Mouse (Mus musculus): ENCODE data around the gene Hs2st1. TPM values are rescaled to one million over a fixed set of nuclear protein-coding genes. Genes with fewer than 3 reads are reported as not detected.

The Hs2st1 gene
- total RNA-seq, 2 experiments from 2014 or later = 15.9 to 19.2 TPM

DNA sequence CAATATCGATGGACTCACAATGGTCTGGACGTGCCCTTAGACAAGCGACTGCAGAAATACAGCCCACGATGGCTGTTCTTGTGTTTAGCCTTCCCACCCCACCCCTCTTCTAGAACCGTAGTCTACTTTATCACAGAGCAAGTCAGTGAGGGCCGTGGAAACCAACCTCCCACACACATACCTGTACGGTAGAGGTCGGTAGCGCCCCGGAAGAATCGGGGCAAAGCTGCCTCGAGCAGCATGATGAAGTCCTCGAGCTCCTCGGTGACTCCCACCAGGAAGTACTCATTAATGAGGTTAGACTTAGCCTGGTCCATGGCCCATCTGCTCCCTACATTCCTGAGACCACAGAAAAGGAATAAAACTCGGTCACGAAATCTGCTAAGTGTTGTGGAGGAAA, 134.7 kb downstream of the Hs2st1 start:
- DNase-seq = no peak

DNA sequence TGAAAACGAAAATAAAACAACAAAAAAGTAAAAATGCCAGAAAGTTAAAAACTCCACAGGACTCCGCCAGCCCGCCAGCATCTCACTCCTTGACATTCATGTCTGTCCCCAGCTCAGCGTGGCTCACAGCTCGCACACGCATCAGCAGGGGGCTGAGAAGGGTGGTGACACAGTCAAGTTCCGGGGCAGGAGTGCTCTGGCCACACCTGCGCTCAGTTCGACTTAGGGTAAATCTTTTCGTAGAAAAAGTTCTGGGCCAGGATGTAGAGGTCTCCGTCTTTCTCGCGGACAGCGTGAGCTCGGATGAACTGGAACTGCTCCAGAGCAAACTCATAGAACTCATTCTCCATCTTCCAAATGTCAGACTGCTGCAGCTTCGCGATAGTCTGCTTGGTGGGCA, 135.7 kb downstream of the Hs2st1 start:
- DNase-seq = no peak

- DNase-seq = no peak
Observed at GRCm38 (mm10) chr3:144433039-144433438, 136.9 kb downstream of the Hs2st1 start.

DNA sequence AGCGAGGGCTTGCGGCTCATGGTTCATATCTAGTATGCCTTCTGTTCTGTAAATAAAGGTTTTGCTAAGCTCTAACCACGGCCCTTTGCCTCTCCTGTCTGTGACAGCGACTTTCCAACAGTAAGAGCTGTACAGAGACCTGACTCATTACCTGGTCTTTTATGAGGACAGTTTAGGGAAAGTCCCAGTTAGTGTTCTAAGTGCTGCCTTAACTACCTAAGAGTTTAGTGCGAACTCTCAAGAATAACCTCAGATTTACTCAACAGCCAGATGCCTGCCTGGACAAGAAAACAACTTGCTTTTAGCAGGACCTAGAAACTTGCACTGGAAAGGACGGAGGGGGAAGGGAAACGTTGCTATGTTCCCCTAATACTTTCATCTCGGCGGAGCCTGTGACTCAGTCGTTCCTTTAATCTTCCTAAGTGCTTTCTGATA, 137.8 kb downstream of the Hs2st1 start:
- peak; percentile 16 to 49 for DNase-seq

DNA sequence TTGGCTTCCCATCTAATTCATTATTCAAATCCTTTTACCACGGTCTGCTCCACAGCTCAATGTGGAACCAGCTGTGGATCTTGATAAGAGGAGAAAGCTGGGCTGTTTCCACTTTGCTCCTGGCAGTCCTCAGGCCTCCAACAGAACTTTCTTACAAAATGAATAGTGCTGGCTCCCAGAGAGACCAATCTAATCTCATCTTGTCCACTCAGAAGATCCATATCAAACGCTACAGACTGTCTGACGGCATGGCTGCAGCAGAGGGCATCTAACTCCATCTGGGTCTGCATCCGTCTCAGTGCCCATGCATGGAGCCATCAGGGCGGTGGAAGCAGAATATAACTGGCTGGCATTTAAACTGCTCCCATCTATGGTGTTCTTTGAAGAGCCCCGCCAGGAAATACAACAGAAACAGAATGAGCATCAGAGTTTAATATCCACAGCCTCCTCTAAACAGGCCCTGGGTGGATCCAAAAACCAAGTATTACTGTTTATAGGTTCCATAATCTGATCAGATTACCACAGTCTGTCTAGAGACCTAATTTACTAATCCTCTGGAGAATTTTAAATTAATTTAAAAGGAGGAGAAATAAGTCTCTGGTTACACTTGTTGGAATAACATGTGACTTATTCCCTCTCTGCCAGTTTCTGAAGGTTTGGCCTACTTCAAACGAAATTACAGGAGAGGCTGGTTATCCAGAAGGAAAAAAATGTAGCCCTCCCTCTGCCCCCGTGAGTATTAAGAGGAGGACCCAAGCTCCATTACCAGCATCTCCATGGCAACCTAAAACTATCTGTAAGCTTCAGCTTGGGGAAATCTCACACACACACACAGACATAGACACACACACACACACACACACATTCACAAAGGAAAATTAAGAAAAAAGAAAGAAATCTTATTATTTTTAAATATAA, 141.2 kb downstream of the Hs2st1 start:
- DNase-seq = no peak

DNA sequence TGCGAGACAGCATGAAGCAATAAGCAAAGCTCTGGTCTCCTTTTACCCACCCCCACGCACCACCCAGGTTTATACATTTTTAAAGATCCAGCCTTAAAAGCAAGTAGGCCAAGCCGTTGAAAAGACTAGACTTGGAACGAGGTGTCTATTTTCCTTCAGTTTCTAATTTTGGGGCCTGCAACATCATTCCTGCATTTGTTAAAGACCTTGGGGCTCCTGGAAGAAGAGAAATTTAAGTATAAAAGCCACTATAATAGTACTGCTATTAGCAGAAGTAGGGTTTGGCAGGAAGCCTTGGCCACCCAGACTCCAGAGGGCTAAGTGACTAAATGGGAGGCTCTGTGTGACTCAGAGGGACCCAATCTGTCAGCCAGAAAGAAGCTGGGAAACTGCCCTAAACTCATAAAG, 144.9 kb downstream of the Hs2st1 start:
- peak; percentile 65 to 66 for DNase-seq

DNA sequence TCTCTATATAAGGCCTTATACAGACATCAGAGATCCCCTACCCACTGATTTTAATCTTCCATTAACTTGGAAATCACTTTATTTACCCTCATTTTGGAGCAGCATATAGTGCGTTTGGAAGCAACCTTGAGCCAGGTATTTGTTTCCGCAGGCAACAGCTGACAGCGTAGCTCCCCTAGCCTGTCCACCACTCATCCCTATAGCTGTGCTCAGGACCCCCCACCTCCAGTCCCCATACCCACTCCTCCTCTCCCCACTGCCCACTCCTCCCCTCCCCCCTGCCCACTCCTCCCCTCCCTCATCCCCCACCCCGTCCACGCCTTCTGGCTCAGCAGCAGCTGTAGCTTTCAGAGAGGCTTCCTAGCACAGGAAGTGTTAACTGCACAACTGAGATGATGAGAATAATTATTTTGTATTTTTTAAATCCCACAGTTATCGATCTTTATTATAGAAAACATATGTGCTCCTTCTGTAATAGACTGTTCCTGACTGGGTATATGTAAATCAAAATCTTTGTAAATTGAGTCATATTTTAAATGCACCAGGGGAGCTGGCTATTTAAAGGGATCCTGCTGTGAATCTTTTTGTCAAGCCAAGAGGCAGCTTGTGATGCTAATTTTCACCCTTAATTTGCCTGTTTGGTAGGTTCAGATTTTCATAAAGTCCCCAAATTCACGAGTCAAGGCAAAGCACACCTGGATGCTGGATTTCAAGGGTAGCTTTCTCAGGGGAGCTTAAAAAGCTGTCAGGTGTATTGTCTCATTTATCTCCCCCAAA, 148.4 kb downstream of the Hs2st1 start:
- no peak for DNase-seq

- DNase-seq = no peak
Observed at GRCm38 (mm10) chr3:144413821-144414220, 156.2 kb downstream of the Hs2st1 start.

GRCm38 (mm10) chr3:144412538-144413272, 157.3 kb downstream of the Hs2st1 start:
- DNase-seq = no peak

DNA sequence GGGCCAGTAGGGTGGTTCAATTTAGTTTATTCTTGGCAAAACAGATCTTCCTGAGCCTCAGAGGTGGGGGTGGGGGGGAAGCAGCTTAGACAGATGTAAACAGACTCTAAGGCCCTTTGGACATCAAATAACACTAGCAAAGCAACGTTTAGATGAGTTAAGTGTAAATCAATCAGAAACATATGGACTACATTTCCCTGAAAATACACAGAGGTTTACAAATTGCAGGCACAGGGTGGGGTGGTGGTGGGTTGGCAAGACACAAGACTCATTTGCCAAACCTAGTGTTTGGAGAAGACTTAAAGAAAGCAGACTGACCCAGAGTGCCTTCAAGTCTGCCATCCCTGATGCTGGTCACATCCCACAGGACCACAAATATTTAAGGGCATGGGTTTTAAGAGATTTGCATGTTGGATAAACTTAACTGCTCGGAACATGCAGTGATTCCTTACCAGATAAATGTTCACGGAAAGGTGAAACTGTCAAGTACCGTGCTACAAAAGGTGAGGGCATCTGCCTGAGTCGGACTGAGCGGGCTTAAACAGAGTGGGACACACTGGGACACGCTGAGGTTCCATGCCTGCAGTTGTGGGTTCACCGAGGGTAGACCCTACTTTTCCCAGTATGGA, 158.2 kb downstream of the Hs2st1 start:
- DNase-seq = no peak

- DNase-seq = no peak
Observed at GRCm38 (mm10) chr3:144411051-144411542, 158.9 kb downstream of the Hs2st1 start.

DNA sequence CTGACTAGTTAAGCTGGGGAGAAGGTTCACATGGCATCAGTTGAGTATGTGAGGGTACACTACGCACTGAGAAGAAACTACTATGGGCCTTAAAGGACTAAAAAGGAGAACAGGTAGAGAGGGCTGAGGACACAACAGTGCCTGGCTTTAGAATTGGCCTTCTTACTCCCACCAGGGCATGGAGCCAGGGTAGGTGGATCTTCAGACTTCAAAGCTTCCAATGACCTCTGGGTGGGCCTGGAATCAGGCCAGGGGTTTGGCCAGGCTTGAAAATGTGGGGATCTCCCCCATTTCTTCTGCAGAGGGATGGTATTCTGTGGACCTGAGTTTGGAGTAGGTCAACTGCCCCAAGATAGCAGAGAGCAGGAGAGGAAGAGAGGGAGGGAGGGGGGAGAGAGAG, 161.0 kb downstream of the Hs2st1 start:
- DNase-seq = peak; percentile 17 to 42

- DNase-seq = no peak
Observed at GRCm38 (mm10) chr3:144405331-144405730, 164.7 kb downstream of the Hs2st1 start.

GRCm38 (mm10) chr3:144401292-144401691, 168.7 kb downstream of the Hs2st1 start:
- no peak for DNase-seq

DNA sequence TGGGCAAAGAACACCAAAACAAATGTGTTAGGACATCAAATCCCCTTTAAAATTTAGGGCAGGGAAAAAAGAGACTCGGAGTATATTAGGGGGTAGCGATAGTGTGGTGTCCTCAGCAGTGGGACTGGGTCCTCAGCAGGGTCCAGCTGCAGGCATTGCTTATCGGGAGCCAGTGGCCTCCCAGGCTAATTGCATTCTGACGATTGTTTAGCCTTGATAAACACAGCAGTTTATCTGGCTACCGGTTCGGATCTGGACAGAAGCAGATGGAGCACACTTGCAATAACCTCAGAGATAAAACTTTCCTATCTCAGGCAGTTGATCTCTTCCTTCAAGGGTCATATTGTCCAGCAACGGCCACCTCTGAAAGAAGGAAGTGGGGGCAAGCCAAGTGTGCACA, 169.1 kb downstream of the Hs2st1 start:
- no peak for DNase-seq

DNA sequence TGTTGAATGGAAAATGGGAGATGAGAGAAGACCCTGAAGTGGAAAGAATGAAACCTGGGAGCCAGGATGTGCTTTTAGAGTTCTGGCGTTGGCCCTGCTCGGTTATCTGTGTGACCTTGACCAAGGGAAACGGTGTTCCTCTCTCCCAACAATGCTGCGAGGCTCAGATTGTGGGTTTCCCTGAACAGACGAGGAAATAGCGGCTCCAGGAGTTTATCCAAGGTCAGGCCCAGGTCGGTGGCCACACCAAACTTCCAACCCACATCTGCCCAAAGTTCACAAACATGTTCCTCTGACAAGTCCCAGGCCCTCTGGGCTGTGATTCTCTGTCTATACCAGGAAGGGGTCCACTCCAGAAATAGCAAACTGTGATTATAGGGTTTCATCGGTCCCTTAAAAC, 169.6 kb downstream of the Hs2st1 start:
- DNase-seq = peak; percentile 15 to 25

DNA sequence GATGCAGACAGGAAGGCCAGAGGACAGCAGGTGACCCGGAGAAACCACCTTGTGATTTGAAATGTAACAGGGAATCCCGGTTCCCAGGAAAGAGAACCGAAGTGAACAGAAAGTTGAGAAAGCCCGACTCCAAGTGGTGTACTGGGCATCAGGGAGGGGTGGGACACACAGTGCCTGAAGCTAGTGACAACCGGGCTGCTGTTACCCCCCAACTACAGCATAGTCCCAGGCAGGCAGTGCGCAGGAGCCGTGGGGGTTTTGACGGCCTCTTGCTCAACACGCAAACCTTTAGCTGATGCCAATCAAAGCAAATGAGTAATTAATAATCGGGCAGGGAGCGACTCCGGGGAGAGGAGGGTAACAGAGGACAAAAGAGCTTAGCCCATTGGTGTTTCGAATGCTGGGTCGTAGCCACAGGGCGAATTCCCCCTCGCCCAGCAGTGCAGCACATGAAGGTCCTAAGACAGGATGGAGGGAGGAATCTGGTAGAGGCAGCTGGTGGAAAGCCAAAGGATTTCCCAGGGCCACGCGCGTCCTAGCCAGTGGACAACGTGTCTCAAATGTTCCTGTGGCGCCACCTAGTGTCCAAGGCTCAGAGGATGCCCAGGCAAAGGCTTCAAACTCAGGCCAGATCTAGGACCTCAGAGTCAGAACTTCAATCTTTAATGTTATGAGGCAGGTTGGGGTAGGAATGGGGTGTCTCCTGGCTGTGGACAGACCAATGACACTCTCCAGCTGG, 170.5 kb downstream of the Hs2st1 start:
- peak; percentile 92 for DNase-seq

DNA sequence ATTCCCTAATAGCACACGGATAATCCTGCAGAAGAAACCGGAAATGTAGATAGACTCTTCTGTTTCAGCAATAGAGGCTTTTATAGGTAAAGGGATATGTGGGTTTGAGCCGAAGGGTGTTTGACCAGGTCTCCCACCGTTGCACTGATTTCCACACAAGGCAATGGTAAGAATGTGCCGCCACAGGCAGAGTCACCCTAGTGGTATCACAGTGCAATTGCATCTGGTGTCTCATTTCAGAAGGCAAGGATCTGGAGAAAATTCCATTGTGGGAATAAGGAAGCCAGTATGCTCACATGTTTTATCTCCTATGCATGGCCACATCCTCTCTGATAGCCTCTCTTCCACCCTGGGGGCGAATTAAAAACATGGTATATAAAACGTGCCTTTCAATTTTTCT, 171.8 kb downstream of the Hs2st1 start:
- no peak for DNase-seq

GRCm38 (mm10) chr3:144396478-144396877, 173.5 kb downstream of the Hs2st1 start:
- DNase-seq = no peak

- DNase-seq = no peak
Observed at GRCm38 (mm10) chr3:144394454-144394943, 175.5 kb downstream of the Hs2st1 start.

DNA sequence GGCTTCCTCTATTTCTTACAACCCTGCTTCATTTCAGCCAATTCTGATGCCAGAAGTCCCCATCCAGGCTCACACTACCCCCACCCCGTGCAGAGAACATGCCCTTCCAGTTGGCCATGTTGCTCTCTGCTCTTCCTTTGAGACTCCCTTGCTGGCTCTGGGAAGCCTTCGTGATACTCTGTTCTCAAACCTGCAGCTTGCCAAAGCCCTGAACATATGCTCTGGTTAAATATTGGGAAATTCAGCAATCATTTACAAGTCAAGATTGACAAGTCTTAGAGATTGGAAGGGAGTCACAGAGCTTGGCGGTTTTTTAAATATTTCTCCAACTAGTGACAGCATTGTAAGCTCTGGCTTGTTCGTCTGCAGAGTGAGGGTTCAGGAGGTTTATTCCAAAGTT, 183.5 kb downstream of the Hs2st1 start:
- no peak for DNase-seq

Measured in adrenal gland, postnatal 36 days (tissue).